Mouse (Mus musculus) limb, embryonic 12.5 days (tissue): ENCODE results near the gene Ube2b. TPM values are rescaled to one million over a fixed set of nuclear protein-coding genes. Genes with fewer than 3 reads are reported as not detected.

Source experiments
- ATAC-seq: fragments of 200-750 bp; cut with Nextera tagmentation; 2 replicates; pipeline ENCODE4 v1.8.0; 2017; ENCODE audit warnings: low read depth, moderate TSS enrichment; ENCODE audit not compliant: insufficient number of reproducible peaks, insufficient read depth, low FRiP score, low TSS enrichment
- H3K27ac ChIP-seq: fragments of 300-500 bp; sonication (generic); 2 replicates; pipeline ENCODE4 v1.5.1; 2016; ENCODE audit warnings: mild to moderate bottlenecking, moderate library complexity
- H3K27me3 ChIP-seq: fragments of 300-500 bp; sonication (generic); 2 replicates; pipeline ENCODE4 v1.6.1; 2016; ENCODE audit warnings: mild to moderate bottlenecking, moderate library complexity
- H3K36me3 ChIP-seq: fragments of 300-500 bp; sonication (generic); 2 replicates; pipeline ENCODE4 v1.6.1; 2016; ENCODE audit warnings: mild to moderate bottlenecking, moderate library complexity
- H3K4me1 ChIP-seq: fragments of 300-500 bp; sonication (generic); replicated peaks from 2 replicates; pipeline ENCODE4 v1.6.1; 2016
- H3K4me2 ChIP-seq: fragments of 300-500 bp; sonication (generic); 2 replicates; pipeline ENCODE4 v1.6.1; 2016; ENCODE audit warnings: mild to moderate bottlenecking, moderate library complexity
- H3K4me3 ChIP-seq: fragments of 300-500 bp; sonication (generic); replicated peaks from 2 replicates; pipeline ENCODE4 v1.5.1; 2016; ENCODE audit warnings: mild to moderate bottlenecking
- H3K9ac ChIP-seq: fragments of 300-500 bp; sonication (generic); replicated peaks from 2 replicates; pipeline ENCODE4 v1.6.1; 2016; ENCODE audit warnings: mild to moderate bottlenecking, moderate library complexity
- H3K9me3 ChIP-seq: fragments of 300-500 bp; sonication (generic); 2 replicates; pipeline ENCODE4 v1.6.1; 2016; ENCODE audit warnings: mild to moderate bottlenecking, moderate library complexity
- WGBS: fragments of 180-500 bp; shearing (Covaris S2); methylation state at CpG from one replicate; pipeline ENCODE4 v1.1.7; 2016; 5-methylcytosine and 5-hydroxymethylcytosine counted together
- polyA plus RNA-seq: library from polyadenylated mRNA; unstranded; fragments of >200 nt; fragmentation: Nextera tagmentation; extraction: Ambion mirVana; gene quantifications from 2 replicates; pipeline ENCODE4 v1.2.1, GENCODE M21; 2016

Gene Ube2b
- polyA plus RNA-seq, 1 experiment from 2014 or later, result 244 TPM

DNA sequence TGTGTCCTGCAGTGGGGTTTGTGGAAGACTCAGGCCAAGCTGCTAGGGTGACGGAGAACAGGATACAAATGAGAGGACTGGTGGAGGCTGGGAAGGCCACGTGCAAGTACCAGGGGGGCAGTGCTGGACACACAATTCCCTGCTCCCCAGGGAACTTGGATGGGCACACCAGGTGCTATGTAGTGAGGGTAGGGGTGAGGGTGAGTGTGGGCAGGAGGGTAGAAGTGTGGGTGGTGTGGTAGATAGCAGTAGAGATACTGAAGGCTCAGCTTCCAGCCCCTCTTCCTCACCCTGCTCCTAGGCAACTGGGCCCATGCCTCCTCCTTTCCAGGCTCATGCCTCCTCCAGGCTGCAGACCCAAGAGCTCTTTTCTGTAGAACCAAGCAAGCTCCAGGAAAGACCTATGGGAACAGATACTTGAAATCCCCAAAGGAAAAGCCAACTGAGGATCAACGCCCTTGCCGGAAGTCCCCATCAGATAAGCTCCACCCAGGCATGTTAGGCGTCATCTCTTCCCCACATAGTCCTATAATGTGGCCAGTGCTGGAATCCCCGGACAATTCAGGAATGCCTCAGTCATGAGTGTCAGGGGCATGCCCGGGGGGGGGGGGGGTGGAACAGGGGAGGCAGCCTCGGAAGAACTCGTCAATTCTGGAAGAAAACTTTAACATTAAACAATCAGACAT, 51.3 kb downstream of the Ube2b start:
- Histone ChIP-seq H3K4me3 (no peak overlapping the region), H3K4me1 (peaks cover 16% of the 10 kb centered on the region), H3K9me3 (no peaks in the 10 kb centered on the region), H3K27me3 (peaks cover 16% of the 10 kb centered on the region; the same call in 1 of the 2 replicates), H3K36me3 (no peaks in the 10 kb centered on the region), H3K4me2 (no peak overlapping the region), H3K9ac (no peak overlapping the region), H3K27ac (no peak overlapping the region)
- ATAC-seq, result no peak
- WGBS, result 77% methylated on average over 9 of the region's 9 CpGs

DNA sequence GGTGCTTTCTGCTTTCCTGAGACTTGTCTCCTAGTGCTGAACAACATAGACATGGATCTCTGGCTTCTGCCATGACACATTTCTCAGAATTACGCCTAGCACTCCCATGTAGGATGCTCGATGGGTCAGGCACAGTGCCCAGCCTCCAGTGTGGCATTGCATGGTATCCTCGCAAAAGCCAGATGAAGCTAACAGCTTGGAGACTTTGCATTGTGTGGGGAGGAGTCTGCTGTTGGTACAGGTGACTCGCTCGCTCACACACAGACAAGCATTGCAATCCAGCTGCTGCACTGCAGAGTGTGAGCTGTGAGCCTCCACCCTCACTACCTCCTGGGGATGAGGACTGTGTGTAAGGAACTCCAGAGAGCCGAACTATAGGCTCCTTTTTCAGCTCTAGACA, 54.4 kb downstream of the Ube2b start:
- Histone ChIP-seq H3K9me3 (no peaks in the 10 kb centered on the region), H3K36me3 (no peaks in the 10 kb centered on the region), H3K9ac (no peak overlapping the region), H3K4me1 (peaks cover 29% of the 10 kb centered on the region), H3K4me3 (no peak overlapping the region), H3K27me3 (peaks cover 16% of the 10 kb centered on the region; the same call in 1 of the 2 replicates), H3K4me2 (no peak overlapping the region), H3K27ac (no peak overlapping the region)
- no peak for ATAC-seq
- WGBS, result 69% methylated on average over 6 of the region's 6 CpGs

DNA sequence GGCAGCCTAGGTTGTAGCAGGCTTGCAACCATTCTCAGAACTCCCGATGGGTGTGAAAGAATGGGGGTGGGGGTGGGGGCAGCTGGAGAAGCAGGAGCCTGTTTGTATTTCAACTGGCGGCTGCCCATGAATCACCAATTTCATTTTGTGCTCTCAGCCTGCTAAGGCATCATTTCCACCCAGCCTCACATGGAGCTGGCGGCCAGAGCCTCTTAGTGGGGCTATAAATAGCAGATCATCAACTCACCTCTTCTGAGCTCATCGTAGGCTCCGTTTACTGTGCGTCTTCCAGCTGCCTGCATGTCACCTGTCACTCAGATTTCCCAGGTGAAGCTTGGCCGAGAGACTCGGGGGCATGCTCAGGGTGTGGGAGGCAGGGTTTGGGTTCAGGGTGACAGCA, 55.0 kb downstream of the Ube2b start:
- peaks cover 29% of the 10 kb centered on the region for H3K4me1 ChIP-seq
- ATAC-seq, result no peak
- no peaks in the 10 kb centered on the region for H3K36me3 ChIP-seq
- H3K4me2 ChIP-seq, result no peak overlapping the region
- H3K9me3 ChIP-seq, result no peaks in the 10 kb centered on the region
- no peak overlapping the region for H3K4me3 ChIP-seq
- no peak overlapping the region for H3K9ac ChIP-seq
- no peak overlapping the region for H3K27ac ChIP-seq
- WGBS, result 12% methylated on average over 8 of the region's 8 CpGs
- peaks cover 16% of the 10 kb centered on the region; the same call in 1 of the 2 replicates for H3K27me3 ChIP-seq

GRCm38 (mm10) chr11:51944239-51944638, 56.3 kb downstream of the Ube2b start:
- Histone ChIP-seq H3K9me3 (no peaks in the 10 kb centered on the region), H3K4me3 (no peak overlapping the region), H3K9ac (no peak overlapping the region), H3K4me2 (no peak overlapping the region), H3K36me3 (no peaks in the 10 kb centered on the region), H3K27ac (no peak overlapping the region), H3K4me1 (peaks cover 29% of the 10 kb centered on the region), H3K27me3 (peaks cover 16% of the 10 kb centered on the region; the same call in 1 of the 2 replicates)
- ATAC-seq, result no peak
- 75% methylated on average over 3 of the region's 3 CpGs for WGBS

DNA sequence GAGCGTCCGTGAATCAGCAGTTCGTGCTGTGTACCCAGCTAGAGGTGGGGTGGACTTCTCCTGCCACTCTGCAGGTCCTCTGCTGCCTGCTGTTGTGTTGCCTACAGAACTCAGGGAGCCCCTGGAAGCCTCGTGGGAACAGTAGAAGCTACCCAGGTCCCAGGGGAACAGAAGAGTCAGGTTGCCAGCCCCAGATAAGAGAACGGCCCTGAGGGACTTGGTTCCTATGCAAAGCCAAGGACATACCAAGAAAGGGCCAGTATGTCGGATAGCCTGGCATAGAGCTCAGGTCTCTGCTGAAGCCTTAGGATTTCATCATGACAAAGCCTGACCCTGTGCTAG, 57.1 kb downstream of the Ube2b start:
- Histone ChIP-seq H3K4me3 (no peak overlapping the region), H3K27ac (no peak overlapping the region), H3K4me1 (peaks cover 29% of the 10 kb centered on the region), H3K9ac (no peak overlapping the region), H3K9me3 (no peaks in the 10 kb centered on the region), H3K27me3 (peaks cover 16% of the 10 kb centered on the region; the same call in 1 of the 2 replicates), H3K4me2 (no peak overlapping the region; the same call in 1 of the 2 replicates), H3K36me3 (no peaks in the 10 kb centered on the region)
- no peak for ATAC-seq
- WGBS, result 58% methylated on average over 6 of the region's 6 CpGs

DNA sequence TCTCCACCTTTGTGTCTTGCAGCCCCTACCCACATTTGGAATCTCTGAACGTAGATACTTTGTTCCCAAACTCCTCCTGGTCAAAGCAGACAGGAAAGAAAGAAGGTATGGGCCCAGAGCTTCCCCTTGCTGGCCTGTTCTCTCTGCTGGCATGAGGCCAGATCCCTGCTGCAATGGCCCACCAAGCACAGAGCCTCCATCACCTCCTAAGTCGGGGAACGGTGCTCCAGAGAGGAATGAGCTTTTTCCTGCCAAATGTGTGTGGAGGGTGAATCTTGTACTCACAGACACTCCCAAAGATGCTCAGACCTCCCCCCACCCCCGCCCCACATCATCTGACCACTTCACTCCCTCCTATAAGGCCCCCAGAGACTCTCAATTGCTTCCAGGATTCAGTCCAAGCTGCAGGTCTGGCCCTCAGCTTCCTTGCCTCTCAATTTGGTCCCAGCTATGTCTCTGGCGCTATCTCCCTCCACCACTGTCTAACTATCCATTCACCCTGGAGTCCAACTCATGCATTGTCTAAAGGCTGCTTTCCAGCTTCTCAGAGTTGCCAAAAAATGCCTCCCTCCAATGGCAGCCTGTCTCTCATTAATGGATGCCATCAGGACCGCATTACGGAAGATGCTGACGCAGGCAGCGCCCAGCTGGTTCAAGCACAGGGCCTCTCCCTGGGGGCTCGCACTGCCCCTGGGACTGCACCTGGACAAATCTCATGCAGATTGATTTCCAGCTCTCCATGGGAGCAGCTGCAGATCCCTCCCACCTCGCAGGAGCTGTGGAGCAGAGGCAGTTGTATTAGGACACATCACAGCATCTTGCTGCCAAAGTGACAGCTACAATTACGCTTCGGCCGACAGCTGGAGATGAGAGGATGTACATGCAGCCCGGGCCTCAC, 57.7 kb downstream of the Ube2b start:
- Histone ChIP-seq H3K27ac (no peak overlapping the region), H3K4me2 (no peak overlapping the region; the same call in 1 of the 2 replicates), H3K36me3 (no peaks in the 10 kb centered on the region), H3K4me1 (peaks cover 29% of the 10 kb centered on the region), H3K4me3 (no peak overlapping the region), H3K9me3 (no peaks in the 10 kb centered on the region), H3K27me3 (peaks cover 16% of the 10 kb centered on the region; the same call in 1 of the 2 replicates), H3K9ac (no peak overlapping the region)
- ATAC-seq, result no peak
- WGBS, result 55% methylated on average over 15 of the region's 15 CpGs

- Histone ChIP-seq H3K4me3 (no peak overlapping the region), H3K4me1 (peaks cover 21% of the 10 kb centered on the region), H3K9me3 (no peaks in the 10 kb centered on the region), H3K9ac (no peak overlapping the region), H3K27me3 (peaks cover 7% of the 10 kb centered on the region; the same call in 1 of the 2 replicates), H3K36me3 (no peaks in the 10 kb centered on the region), H3K4me2 (no peak overlapping the region), H3K27ac (no peak overlapping the region)
- ATAC-seq, result no peak
- 64% methylated on average over 13 of the region's 13 CpGs for WGBS
Observed at GRCm38 (mm10) chr11:51940511-51940955, 60.0 kb downstream of the Ube2b start.

DNA sequence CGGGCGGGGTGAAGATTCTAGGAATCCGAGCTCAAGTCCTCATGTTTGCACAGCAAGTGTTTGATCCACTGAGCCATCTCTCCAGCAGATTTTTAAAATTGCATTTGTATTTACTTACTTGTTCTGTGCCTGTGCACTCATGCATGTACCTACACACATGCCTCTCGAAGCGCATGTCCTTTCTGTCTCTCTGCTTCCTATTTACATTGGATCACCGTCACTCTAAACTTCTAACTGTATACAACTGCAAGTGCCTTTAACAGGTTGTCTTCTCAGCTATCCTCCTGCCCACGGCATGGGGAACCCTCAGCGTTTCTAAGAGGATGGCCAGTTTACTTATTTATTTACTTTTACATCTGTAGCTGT, 61.0 kb downstream of the Ube2b start:
- Histone ChIP-seq H3K27me3 (no peaks in the 10 kb centered on the region), H3K27ac (no peak overlapping the region), H3K4me2 (no peak overlapping the region), H3K9me3 (no peaks in the 10 kb centered on the region), H3K36me3 (no peaks in the 10 kb centered on the region), H3K4me1 (peaks cover 13% of the 10 kb centered on the region), H3K4me3 (no peak overlapping the region), H3K9ac (no peak overlapping the region)
- WGBS, result 84% methylated on average over 8 of the region's 8 CpGs
- no peak for ATAC-seq

- Histone ChIP-seq H3K4me3 (no peak overlapping the region), H3K9me3 (no peaks in the 10 kb centered on the region), H3K4me1 (peaks cover 13% of the 10 kb centered on the region), H3K36me3 (no peaks in the 10 kb centered on the region), H3K4me2 (no peak overlapping the region), H3K27me3 (no peaks in the 10 kb centered on the region), H3K9ac (no peak overlapping the region), H3K27ac (no peak overlapping the region)
- WGBS, result 82% methylated on average over 12 of the region's 12 CpGs
- no peak for ATAC-seq
Observed at GRCm38 (mm10) chr11:51938817-51939589, 61.6 kb downstream of the Ube2b start.

GRCm38 (mm10) chr11:51937361-51937781, 63.2 kb downstream of the Ube2b start:
- ATAC-seq, result no peak
- Histone ChIP-seq H3K4me1 (no peaks in the 10 kb centered on the region), H3K27me3 (no peaks in the 10 kb centered on the region), H3K27ac (no peak overlapping the region), H3K4me2 (no peak overlapping the region), H3K9ac (no peak overlapping the region), H3K4me3 (no peak overlapping the region), H3K9me3 (no peaks in the 10 kb centered on the region), H3K36me3 (no peaks in the 10 kb centered on the region)
- 74% methylated on average over 6 of the region's 6 CpGs for WGBS
